Mouse (Mus musculus) ES-Bruce4 (cell line): Measurements from ENCODE around the gene Pin1.

Source experiments
- CTCF ChIP-seq: IDR thresholded peaks from one replicate; pipeline ENCODE4 v1.8.1; 2011; ENCODE audit warnings: low read depth, low read length
- EP300 ChIP-seq: IDR thresholded peaks from 2 replicates; pipeline ENCODE4 v1.6.1; 2011; ENCODE audit warnings: low read depth, low read length; ENCODE audit not compliant: insufficient read depth
- POLR2A ChIP-seq: IDR thresholded peaks from one replicate; pipeline ENCODE4 v1.8.1; 2011; ENCODE audit warnings: low read length; ENCODE audit not compliant: insufficient read depth

- TF ChIP-seq EP300 = 0 out of 2 replicates have a peak, but pooled peaks have one; percentile 1
- peak; percentile 45 for TF ChIP-seq POLR2A
- no peak for TF ChIP-seq CTCF
Observed at GRCm38 (mm10) chr9:20642896-20643466, 8.9 kb upstream of the Pin1 start.
